In genomic region chr12:117639356-117640121, GRCm38 (mm10) we compare ENCODE assay signal across 21 mouse cellular contexts.
DNase-seq lines count a peak whose midpoint lies in the region; ATAC-seq and TF ChIP-seq lines count a peak whose summit lies in the region.
"Had no signal": no experiment of that assay in that cellular context is flagged by ENCODE, and none has a peak within 500 bp of the region (broad histone marks: within the 10 kb centered on the region; RNA-seq: fewer than 3 reads in every experiment).

No protein-coding gene starts in this region.

- TF ChIP-seq EP300 in lung, postnatal 0 days (IDR thresholded peaks at IDR 0.05), result 0 out of 2 replicates have a peak, but pooled peaks have one; percentile 10

- no peaks in the 10 kb centered on the region for H3K36me3 ChIP-seq in lung, postnatal 0 days (ENCODE audit: insufficient read depth, low read length)
- H3K36me3 ChIP-seq: heart, embryonic 13.5 days; limb, embryonic 12.5 days; liver, embryonic 15.5 days; midbrain, embryonic 13.5 days had no signal

- no peak overlapping the region for H3K27ac ChIP-seq in lung, postnatal 0 days (ENCODE audit: low read length)
- H3K27ac ChIP-seq in bone marrow macrophage, adult 2 months (ENCODE audit: insufficient read depth, low read depth, low read length), result peak overlapping the region; percentile 79
- H3K27ac ChIP-seq: forebrain, embryonic 13.5 days; heart, embryonic 13.5 days; kidney, postnatal 0 days; limb, embryonic 12.5 days; liver, embryonic 15.5 days; midbrain, embryonic 13.5 days had no signal

- peak; percentile 17; the same call in 1 of the 2 replicates for TF ChIP-seq CTCF in lung, postnatal 0 days (IDR thresholded peaks at IDR 0.05)
- TF ChIP-seq CTCF in bone marrow macrophage, adult 2 months (IDR thresholded peaks at IDR 0.05; ENCODE audit: low read depth, low read length), result no peak

- H3K4me3 ChIP-seq in lung, postnatal 0 days (ENCODE audit: low read depth, low read length), result no peak overlapping the region
- no peak overlapping the region for H3K4me3 ChIP-seq in bone marrow macrophage, adult 2 months (ENCODE audit: insufficient read depth, low read length)
- H3K4me3 ChIP-seq: forebrain, embryonic 13.5 days; heart, embryonic 13.5 days; limb, embryonic 12.5 days; liver, embryonic 15.5 days; midbrain, embryonic 13.5 days had no signal

- no peak for DNase-seq in lung, postnatal 0 days (ENCODE audit: low spot score)
- DNase-seq in lung, postnatal 25 days (ENCODE audit: low spot score), result no peak
- DNase-seq in CD4-positive, CD25-positive, alpha-beta regulatory T cell, adult 2 months (ENCODE audit: low read depth, low spot score), result peak; percentile 6
- DNase-seq in left cerebral cortex, adult 11 months (ENCODE audit: low spot score), result no peak
- no peak for DNase-seq in left cerebral cortex, postnatal 36 days (ENCODE audit: low spot score in 2 of 2)
- no peak for DNase-seq in thymus, postnatal 14 days
- DNase-seq: adrenal gland, adult 2 months; cerebellum, adult 9-11 months; embryo, embryonic 11 days; layer of hippocampus, postnatal 36 days; lung, postnatal 36 days; right cerebral cortex, postnatal 14 days; thymus, postnatal 36 days had no signal

- H3K9ac ChIP-seq in lung, postnatal 0 days (replicated peaks; ENCODE audit: low read depth), result no peak overlapping the region
- H3K9ac ChIP-seq: forebrain, embryonic 13.5 days; heart, embryonic 13.5 days; limb, embryonic 12.5 days; liver, embryonic 15.5 days; midbrain, embryonic 13.5 days had no signal

- no peaks in the 10 kb centered on the region; the same call in 1 of the 2 replicates for H3K4me1 ChIP-seq in lung, postnatal 0 days (ENCODE audit: insufficient read depth, low read depth, low read length)
- H3K4me1 ChIP-seq in bone marrow macrophage, adult 2 months (ENCODE audit: control insufficient read depth, insufficient read depth, low read length), result peaks cover 22% of the 10 kb centered on the region
- H3K4me1 ChIP-seq: forebrain, embryonic 13.5 days; liver, embryonic 15.5 days had no signal

- no peaks in the 10 kb centered on the region for H3K9me3 ChIP-seq in lung, postnatal 0 days (ENCODE audit: low read length)
- H3K9me3 ChIP-seq: forebrain, embryonic 13.5 days; heart, embryonic 13.5 days; limb, embryonic 12.5 days; liver, embryonic 15.5 days; midbrain, embryonic 13.5 days had no signal

- peak; percentile 26; the same call in 1 of the 2 replicates for ATAC-seq in lung, postnatal 0 days
- peak; percentile 88 for ATAC-seq in megakaryocyte progenitor cell, adult 5-6 weeks (replicated peaks; ENCODE audit: poor library complexity)
- ATAC-seq: forebrain, embryonic 13.5 days had no signal

- H3K4me2 ChIP-seq in lung, postnatal 0 days (replicated peaks; ENCODE audit: low read depth, low read length), result no peak overlapping the region
- H3K4me2 ChIP-seq: forebrain, embryonic 13.5 days; heart, embryonic 13.5 days; limb, embryonic 12.5 days; liver, embryonic 15.5 days; midbrain, embryonic 13.5 days had no signal

- no peak for TF ChIP-seq POLR2A in bone marrow macrophage, adult 2 months (IDR thresholded peaks at IDR 0.05; ENCODE audit: borderline replicate concordance, low read depth, low read length)

- intact Hi-C loops in left cerebral cortex, postnatal 36 days (cut with DNase I), result no loop called here

- H3K27me3 ChIP-seq in lung, postnatal 0 days (replicated peaks; ENCODE audit: insufficient read depth, low read length), result no peaks in the 10 kb centered on the region
- H3K27me3 ChIP-seq: forebrain, embryonic 13.5 days; heart, embryonic 13.5 days; limb, embryonic 12.5 days; liver, embryonic 15.5 days; midbrain, embryonic 13.5 days had no signal

- 58% methylated on average over 6 of the region's 6 CpGs for WGBS in lung, postnatal 0 days
